Mouse (Mus musculus) CD4-positive, CD25-positive, alpha-beta regulatory T cell, adult 9 weeks (primary cell): ENCODE measurements around the gene 1810043G02Rik. TPM values are rescaled to one million over a fixed set of nuclear protein-coding genes. Genes with fewer than 3 reads are reported as not detected.

Experiments used
- polyA plus RNA-seq: library from polyadenylated mRNA; unstranded; fragments of 100-300 nt; shearing (Covaris generic); gene quantifications from one replicate; pipeline ENCODE4 v1.2.1, GENCODE M21; 2017

The 1810043G02Rik gene
- polyA plus RNA-seq = 11.0 TPM

GRCm38 (mm10) chr10:77978351-77979350 is at the start of gene 1810043G02Rik:
1810043G02Rik (plus strand) TSS chr10:77978524.

GRCm38 (mm10) chr10:77970481-77970880 is 7.8 kb upstream of the 1810043G02Rik start, which contains the start of gene Trpm2:
Trpm2 (minus strand) TSS chr10:77970563.

GRCm38 (mm10) chr10:78009945-78010293 is 31.6 kb downstream of the 1810043G02Rik start, which contains the start of gene Pfkl:
Pfkl (minus strand) TSS chr10:78010083.

Other genes with a start within 250 kb of the 1810043G02Rik start
- gene Gm18596, start 235.9 kb upstream of the 1810043G02Rik start, polyA plus RNA-seq = not detected
- not detected for gene Gm9736, start 227.2 kb upstream of the 1810043G02Rik start, polyA plus RNA-seq
- not detected for gene Gm3233, start 218.8 kb upstream of the 1810043G02Rik start, polyA plus RNA-seq
- gene Gm3238, start 207.2 kb upstream of the 1810043G02Rik start, polyA plus RNA-seq = not detected
- not detected for gene Gm7138, start 201.6 kb upstream of the 1810043G02Rik start, polyA plus RNA-seq
- gene Gm3250, start 196.0 kb upstream of the 1810043G02Rik start, polyA plus RNA-seq = not detected
- gene Gm7137, start 190.3 kb upstream of the 1810043G02Rik start, polyA plus RNA-seq = not detected
- not detected for gene Gm9639, start 183.4 kb upstream of the 1810043G02Rik start, polyA plus RNA-seq
- not detected for gene Gm19668, start 179.4 kb upstream of the 1810043G02Rik start, polyA plus RNA-seq
- not detected for gene Gm9507, start 166.7 kb upstream of the 1810043G02Rik start, polyA plus RNA-seq
- not detected for gene Gm2696, start 163.8 kb upstream of the 1810043G02Rik start, polyA plus RNA-seq
- gene Krtap10-4, start 151.4 kb upstream of the 1810043G02Rik start, polyA plus RNA-seq = not detected
- gene Krtap10-10, start 142.6 kb upstream of the 1810043G02Rik start, polyA plus RNA-seq = not detected
- not detected for gene Gm36176, start 131.7 kb upstream of the 1810043G02Rik start, polyA plus RNA-seq
- gene Gm10318, start 125.7 kb upstream of the 1810043G02Rik start, polyA plus RNA-seq = not detected
- gene Gm3285, start 116.5 kb upstream of the 1810043G02Rik start, polyA plus RNA-seq = not detected
- not detected for gene Lrrc3, start 76.0 kb upstream of the 1810043G02Rik start, polyA plus RNA-seq
- 0.53 TPM for gene Trpm2, start 8.0 kb upstream of the 1810043G02Rik start, polyA plus RNA-seq
- gene Pfkl, start 31.6 kb downstream of the 1810043G02Rik start, polyA plus RNA-seq = 98.7 TPM
- not detected for gene Dnmt3l, start 63.4 kb downstream of the 1810043G02Rik start, polyA plus RNA-seq
- gene Aire, start 65.1 kb downstream of the 1810043G02Rik start, polyA plus RNA-seq = 0.27 TPM
- 10.6 TPM for gene Icosl, start 90.8 kb downstream of the 1810043G02Rik start, polyA plus RNA-seq
- gene D10Jhu81e, start 191.3 kb downstream of the 1810043G02Rik start, polyA plus RNA-seq = 88.9 TPM
- gene Pwp2, start 206.6 kb downstream of the 1810043G02Rik start, polyA plus RNA-seq = 35.2 TPM